Mouse (Mus musculus) heart, postnatal 14 days (tissue): ENCODE data around the gene Nelfb. TPM values are rescaled to one million over a fixed set of nuclear protein-coding genes. Genes with fewer than 3 reads are reported as not detected.
A peak's percentile ranks its signal among the peaks of the same experiment; 100 is the strongest.

ENCODE experiments used
- DNase-seq, 2 experiments: peaks; one replicate each; pipeline ENCODE4 v3.0.0; 2021 to 2022
- intact Hi-C: fragments of 180-260 bp; cut with DNase I; formaldehyde crosslinking; loops from one replicate; pipeline ENCODE4 v1.15.1; 2025
- total RNA-seq, 2 experiments: library from RNA; stranded (reverse); gene quantifications; 2 replicates each; pipeline ENCODE4 v1.2.3; 2021

Nelfb gene
- total RNA-seq, 2 experiments from 2014 or later = 35.7 to 36.2 TPM

- DNase-seq = peak in 1 of 2 experiments; percentile 71
- intact Hi-C loops = loop anchor here (2.0 kb wide), 2 partner anchors 31 to 59 kb away; no protein-coding TSS in a partner anchor
Observed at GRCm38 (mm10) chr2:25157655-25158054, 53.6 kb downstream of the Nelfb start.

GRCm38 (mm10) chr2:25156990-25157389, 54.3 kb downstream of the Nelfb start:
- intact Hi-C loops = loop anchor here (2.0 kb wide), 2 partner anchors 30 to 58 kb away; no protein-coding TSS in a partner anchor

GRCm38 (mm10) chr2:25156177-25156576, 55.1 kb downstream of the Nelfb start:
- no peak for DNase-seq
- intact Hi-C loops = loop anchor here (2.0 kb wide), 2 partner anchors 29 to 57 kb away; no protein-coding TSS in a partner anchor

More at GRCm38 (mm10) chr2:25156990-25157389, 54.3 kb downstream of the Nelfb start:
- no peak for DNase-seq

- intact Hi-C loops = no loop called here
- no peak for DNase-seq
Observed at GRCm38 (mm10) chr2:25151280-25151956, 59.9 kb downstream of the Nelfb start.

Other genes starting within 250 kb of the Nelfb start
- 1 to 10 TPM; 4.6 to 5.2 TPM for gene Dph7, start 249.1 kb downstream of the Nelfb start, total RNA-seq
- 10 to 100 TPM; 86.2 to 90.2 TPM for gene Mrpl41, start 236.4 kb downstream of the Nelfb start, total RNA-seq
- 10 to 100 TPM; 18.5 to 23.9 TPM for gene Pnpla7, start 235.5 kb downstream of the Nelfb start, total RNA-seq
- gene Nsmf, start 157.1 kb downstream of the Nelfb start, total RNA-seq = 10 to 100 TPM; 33.6 to 35.4 TPM
- gene Entpd8, start 131.2 kb downstream of the Nelfb start, total RNA-seq = not detected
- gene Noxa1, start 116.3 kb downstream of the Nelfb start, total RNA-seq = not detected
- 10 to 100 TPM; 14.0 to 15.0 TPM for gene Nrarp, start 30.7 kb downstream of the Nelfb start, total RNA-seq
- gene Tor4a, start 14.6 kb downstream of the Nelfb start, total RNA-seq = 1 to 10 TPM; 5.0 to 5.5 TPM
- not detected for gene Stpg3, start 3.1 kb upstream of the Nelfb start, total RNA-seq
- not detected for gene Fam166a, start 7.3 kb upstream of the Nelfb start, total RNA-seq
- gene Tubb4b, start 13.2 kb upstream of the Nelfb start, total RNA-seq = 100 to 1,000 TPM; 205 to 231 TPM
- not detected for gene Slc34a3, start 22.9 kb upstream of the Nelfb start, total RNA-seq
- gene Rnf224, start 25.3 kb upstream of the Nelfb start, total RNA-seq = not detected
- under 1 TPM; 0.41 to 0.63 TPM for gene Rnf208, start 30.8 kb upstream of the Nelfb start, total RNA-seq
- gene Cysrt1, start 31.0 kb upstream of the Nelfb start, total RNA-seq = not detected
- 1 to 10 TPM; 1.9 to 2.4 TPM for gene AL732309.1, start 35.4 kb upstream of the Nelfb start, total RNA-seq
- gene Tmem203, start 44.0 kb upstream of the Nelfb start, total RNA-seq = 10 to 100 TPM; 12.7 to 13.4 TPM
- 1 to 10 TPM; 5.7 to 7.6 TPM for gene Tprn, start 51.1 kb upstream of the Nelfb start, total RNA-seq
- 10 to 100 TPM; 38.3 to 46.9 TPM for gene Ssna1, start 60.9 kb upstream of the Nelfb start, total RNA-seq
- 10 to 100 TPM; 44.0 to 44.1 TPM for gene Anapc2, start 61.0 kb upstream of the Nelfb start, total RNA-seq
- gene Tmem210, start 76.7 kb upstream of the Nelfb start, total RNA-seq = not detected
- under 1 TPM in 1 of 2 experiments, not detected in 1; 0.55 TPM for gene Lrrc26, start 78.4 kb upstream of the Nelfb start, total RNA-seq
- not detected for gene Grin1, start 107.7 kb upstream of the Nelfb start, total RNA-seq
- gene Man1b1, start 120.8 kb upstream of the Nelfb start, total RNA-seq = 10 to 100 TPM; 22.1 to 22.2 TPM
- 1 to 10 TPM; 2.7 to 3.9 TPM for gene Dpp7, start 144.9 kb upstream of the Nelfb start, total RNA-seq
- 1 to 10 TPM; 4.5 to 6.0 TPM for gene Uap1l1, start 154.2 kb upstream of the Nelfb start, total RNA-seq
- gene Sapcd2, start 160.8 kb upstream of the Nelfb start, total RNA-seq = 1 to 10 TPM in 1 of 2 experiments, under 1 TPM in 1; 0.88 to 1.5 TPM
- 10 to 100 TPM; 16.1 to 17.0 TPM for gene Entpd2, start 184.4 kb upstream of the Nelfb start, total RNA-seq
- 10 to 100 TPM; 33.8 to 37.1 TPM for gene Npdc1, start 187.9 kb upstream of the Nelfb start, total RNA-seq
- not detected for gene Fut7, start 211.8 kb upstream of the Nelfb start, total RNA-seq
- 10 to 100 TPM; 22.0 to 24.4 TPM for gene Abca2, start 217.2 kb upstream of the Nelfb start, total RNA-seq
- gene Clic3, start 245.3 kb upstream of the Nelfb start, total RNA-seq = 1 to 10 TPM; 3.0 to 3.9 TPM
- gene Paxx, start 249.6 kb upstream of the Nelfb start, total RNA-seq = 10 to 100 TPM; 22.9 to 23.4 TPM